25 mouse cellular contexts compared by ENCODE assay signal in the genomic region with DNA sequence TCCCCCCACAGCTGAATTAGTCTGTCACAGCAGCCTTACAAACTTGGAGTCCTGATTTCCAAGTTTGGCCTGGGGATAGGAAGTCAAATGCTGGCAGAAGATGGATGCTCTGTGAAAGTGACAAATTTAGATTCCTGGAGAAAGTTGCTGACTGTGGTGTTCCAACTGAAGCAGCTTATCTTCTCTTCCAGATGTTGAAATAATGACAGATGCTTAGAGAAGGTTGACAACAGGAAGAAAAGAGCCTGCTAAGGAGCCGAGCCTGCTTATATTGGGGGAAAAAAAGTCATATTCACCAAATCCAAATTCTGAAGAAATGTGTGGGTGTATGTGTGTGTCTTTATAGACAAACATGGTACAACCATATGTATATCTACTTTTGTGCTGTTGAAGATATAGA.
"Had no signal": no experiment of that assay in that cellular context is flagged by ENCODE, and none has a peak within 500 bp of the region (broad histone marks: within the 10 kb centered on the region; RNA-seq: fewer than 3 reads in every experiment).

No protein-coding gene starts in this region.

- DNase-seq: gastrocnemius, adult 2 months; gastrocnemius, postnatal 10 days; gastrocnemius, postnatal 25 days; heart, adult 18-20 months; heart, postnatal 10 days; heart, postnatal 4 days; kidney, adult 18-20 months; kidney, adult 8-10 months; kidney, postnatal 10 days; kidney, postnatal 25 days; kidney, postnatal 4 days; left cerebral cortex, postnatal 4 days; liver, embryonic 13.5 days had no signal

- H3K27ac ChIP-seq: gastrocnemius, adult 2 months; heart, embryonic 10.5 days; hindbrain, embryonic 10.5 days; hindbrain, embryonic 12.5 days; hindbrain, embryonic 14.5 days; intestine, embryonic 15.5 days; layer of hippocampus, adult 2 months; limb, embryonic 13.5 days; limb, embryonic 15.5 days; liver, embryonic 13.5 days had no signal

- H3K36me3 ChIP-seq: heart, embryonic 10.5 days; heart, embryonic 12.5 days; hindbrain, embryonic 10.5 days; hindbrain, embryonic 12.5 days; intestine, embryonic 15.5 days; limb, embryonic 13.5 days; limb, embryonic 15.5 days; liver, embryonic 13.5 days had no signal

- H3K27me3 ChIP-seq: heart, embryonic 12.5 days; hindbrain, embryonic 12.5 days; intestine, embryonic 15.5 days; limb, embryonic 13.5 days; limb, embryonic 15.5 days; liver, embryonic 13.5 days had no signal

- H3K4me3 ChIP-seq: gastrocnemius, adult 2 months; heart, embryonic 10.5 days; heart, embryonic 12.5 days; hindbrain, embryonic 10.5 days; hindbrain, embryonic 12.5 days; intestine, embryonic 15.5 days; layer of hippocampus, adult 2 months; limb, embryonic 13.5 days; limb, embryonic 15.5 days; liver, embryonic 13.5 days had no signal

- H3K4me1 ChIP-seq: heart, embryonic 10.5 days; heart, embryonic 12.5 days; hindbrain, embryonic 10.5 days; hindbrain, embryonic 12.5 days; intestine, embryonic 15.5 days; limb, embryonic 13.5 days; limb, embryonic 15.5 days; liver, embryonic 13.5 days had no signal

- H3K9me3 ChIP-seq: heart, embryonic 10.5 days; heart, embryonic 12.5 days; hindbrain, embryonic 10.5 days; hindbrain, embryonic 12.5 days; intestine, embryonic 15.5 days; limb, embryonic 13.5 days; limb, embryonic 15.5 days; liver, embryonic 13.5 days had no signal

- H3K9ac ChIP-seq: heart, embryonic 12.5 days; hindbrain, embryonic 12.5 days; hindbrain, embryonic 14.5 days; intestine, embryonic 15.5 days; limb, embryonic 13.5 days; limb, embryonic 15.5 days; liver, embryonic 13.5 days had no signal

- H3K4me2 ChIP-seq: heart, embryonic 12.5 days; hindbrain, embryonic 12.5 days; hindbrain, embryonic 14.5 days; intestine, embryonic 15.5 days; limb, embryonic 13.5 days; limb, embryonic 15.5 days; liver, embryonic 13.5 days had no signal

- ATAC-seq: hindbrain, embryonic 16.5 days; inflammation-experienced regulatory T-cells, adult 6 months; intestine, embryonic 15.5 days; intestine, postnatal 0 days had no signal
